ENCODE assay signal across 7 mouse cellular contexts in genomic region chr16:87661024-87661471, GRCm38 (mm10). TPM values are rescaled to one million over a fixed set of nuclear protein-coding genes. Genes with fewer than 3 reads are reported as not detected.
DNase-seq lines count a peak whose midpoint lies in the region; ATAC-seq lines count a peak whose summit lies in the region.

No protein-coding gene starts in this region.

- WGBS in heart, embryonic 10.5 days: 65% methylated on average over 12 of the region's 12 CpGs
- 6% methylated on average over 12 of the region's 12 CpGs for WGBS in macrophage (ENCODE audit: missing documents)
- 83% methylated on average over 12 of the region's 12 CpGs for WGBS in neural tube, embryonic 15.5 days

- H3K27ac ChIP-seq in heart, embryonic 10.5 days: peak overlapping the region; percentile 62
- H3K27ac ChIP-seq in macrophage: peak overlapping the region; percentile 85
- no peak overlapping the region for H3K27ac ChIP-seq in neural tube, embryonic 15.5 days (replicated peaks)

- DNase-seq in 416B (ENCODE audit: low read depth): peak; percentile 87
- peak; percentile 46 for DNase-seq in CD4-positive helper T cell, adult 2 months (ENCODE audit: low read depth, low spot score)
- DNase-seq in heart, embryonic 10.5 days (ENCODE audit: low spot score): no peak
- DNase-seq in kidney, postnatal 14 days: peak; percentile 68
- DNase-seq in cerebellum, postnatal 14 days: no peak

- no peak for ATAC-seq in neural tube, embryonic 15.5 days (ENCODE audit: low FRiP score)

- H3K79me2 ChIP-seq in macrophage (ENCODE audit: inconsistent target): no peaks in the 10 kb centered on the region

- H3K4me1 ChIP-seq in heart, embryonic 10.5 days: peaks cover 2% of the 10 kb centered on the region; the same call in 1 of the 2 replicates
- H3K4me1 ChIP-seq in neural tube, embryonic 15.5 days: peaks cover 3% of the 10 kb centered on the region; the same call in 1 of the 2 replicates

- no peak overlapping the region for H3K9ac ChIP-seq in neural tube, embryonic 15.5 days (replicated peaks)

- H3K4me3 ChIP-seq in heart, embryonic 10.5 days: no peak overlapping the region
- H3K4me3 ChIP-seq in macrophage (ENCODE audit: inconsistent target): no peak overlapping the region
- H3K4me3 ChIP-seq in neural tube, embryonic 15.5 days (replicated peaks): no peak overlapping the region

- no peak overlapping the region for H3K4me2 ChIP-seq in neural tube, embryonic 15.5 days

- H3K9me3 ChIP-seq in heart, embryonic 10.5 days: no peaks in the 10 kb centered on the region
- H3K9me3 ChIP-seq in neural tube, embryonic 15.5 days (replicated peaks): no peaks in the 10 kb centered on the region

- no peaks in the 10 kb centered on the region for H3K36me3 ChIP-seq in heart, embryonic 10.5 days
- no peaks in the 10 kb centered on the region for H3K36me3 ChIP-seq in macrophage (ENCODE audit: inconsistent target)
- H3K36me3 ChIP-seq in neural tube, embryonic 15.5 days: no peaks in the 10 kb centered on the region

- H3K27me3 ChIP-seq in heart, embryonic 10.5 days (ENCODE audit: insufficient read depth, poor library complexity, severe bottlenecking): no peaks in the 10 kb centered on the region
- H3K27me3 ChIP-seq in neural tube, embryonic 15.5 days (replicated peaks): no peaks in the 10 kb centered on the region

RNA-seq across cellular contexts. Expression of gene Bach1, which starts 37.7 kb away (rescaled TPM):
- 8.5 and 9.4 TPM in 2 replicates for polyA plus RNA-seq in heart, embryonic 10.5 days (2016; fragmentation: Nextera tagmentation; extraction: Ambion mirVana)
- total RNA-seq in macrophage (2018; cell fraction: chromatin; rRNA removed): 100 to 1,000 TPM in 22 of 26 experiments, 10 to 100 TPM in 4; 49.6 to 586 (median 135) TPM
- 100 to 1,000 TPM in 6 of 26 experiments, 10 to 100 TPM in 20; 20.7 to 221 (median 85.7) TPM for total RNA-seq in macrophage (2018; cell fraction: cytosol; rRNA removed)
- total RNA-seq in macrophage (2018; cell fraction: nucleus; rRNA removed): 100 to 1,000 TPM in 23 of 26 experiments, 10 to 100 TPM in 3; 76.3 to 456 (median 155) TPM
- 36.8 to 60.6 TPM (median 36.9 TPM) in 3 replicates for polyA plus RNA-seq in macrophage (2018)
- polyA plus RNA-seq in neural tube, embryonic 15.5 days (2015; fragmentation: Nextera tagmentation; extraction: Ambion mirVana): 15.7 and 20.7 TPM in 2 replicates

Comparison
In these comparisons a context has a peak if more than half of its experiments do, and no peak if none do; other contexts are left out.
1. DNase-seq: peak in 416B (single experiment), CD4-positive helper T cell, adult 2 months (single experiment) and kidney, postnatal 14 days (single experiment); none in heart, embryonic 10.5 days (single experiment) and cerebellum, postnatal 14 days (0 of 2).